Mouse (Mus musculus) MEL (cell line): Measurements from ENCODE around the gene Sgsm1. TPM values are rescaled to one million over a fixed set of nuclear protein-coding genes. Genes with fewer than 3 reads are reported as not detected.

ENCODE experiments used
- DNase-seq: peaks from one replicate; pipeline ENCODE4 v3.0.0; 2011; ENCODE audit warnings: low read depth, low spot score
- H3K27ac ChIP-seq: 2 replicates; pipeline ENCODE4 v1.5.1; 2012; ENCODE audit warnings: low read depth, mild to moderate bottlenecking, control low read depth, low read length, moderate library complexity; ENCODE audit not compliant: control insufficient read depth
- H3K27me3 ChIP-seq, 2 experiments: fragments of 150-350 bp in 1 of 2; sonication (generic) in 1 of 2; 2 replicates each; pipeline ENCODE4 v1.6.1; 2012; ENCODE audit warnings: low read length in 2 of 2, mild to moderate bottlenecking in 2 of 2, improper control_type of control experiment in 1 of 2, moderate library complexity in 1 of 2; ENCODE audit not compliant: insufficient read depth in 2 of 2, control insufficient read depth in 1 of 2
- H3K36me3 ChIP-seq, 2 experiments: 2 replicates each; pipeline ENCODE4 v1.6.1; 2012 to 2014; ENCODE audit warnings: low read length in 2 of 2, improper control_type of control experiment in 1 of 2, inconsistent platforms in 1 of 2, mild to moderate bottlenecking in 1 of 2; ENCODE audit not compliant: insufficient read depth in 2 of 2, control insufficient read depth in 1 of 2
- H3K4me1 ChIP-seq, 2 experiments: fragments of 150-350 bp in 1 of 2; sonication (generic) in 1 of 2; 2 replicates each; pipeline ENCODE4 v1.6.1; 2012; ENCODE audit warnings: low read length in 2 of 2, improper control_type of control experiment in 1 of 2, mild to moderate bottlenecking in 1 of 2; ENCODE audit not compliant: insufficient read depth in 2 of 2, control insufficient read depth in 1 of 2
- H3K4me3 ChIP-seq, 2 experiments: fragments of 150-350 bp in 1 of 2; sonication (generic) in 1 of 2; 2 replicates each; pipeline ENCODE4 v1.5.1; 2012; ENCODE audit warnings: low read depth in 2 of 2, low read length in 2 of 2, mild to moderate bottlenecking in 2 of 2, moderate library complexity in 2 of 2, control low read depth in 1 of 2, improper control_type of control experiment in 1 of 2; ENCODE audit not compliant: control insufficient read depth in 1 of 2, insufficient read depth in 1 of 2
- H3K79me2 ChIP-seq: 2 replicates; pipeline ENCODE4 v1.6.1; 2012; ENCODE audit warnings: mild to moderate bottlenecking, low read length, moderate library complexity; ENCODE audit not compliant: control insufficient read depth, poor library complexity, insufficient read depth
- H3K9ac ChIP-seq: 2 replicates; pipeline ENCODE4 v1.6.1; 2012; ENCODE audit warnings: low read depth, mild to moderate bottlenecking, control low read depth, low read length, moderate library complexity; ENCODE audit not compliant: control insufficient read depth, poor library complexity, severe bottlenecking
- H3K9me3 ChIP-seq: fragments of 150-350 bp; sonication (generic); replicated peaks from 2 replicates; pipeline ENCODE4 v1.6.1; 2012; ENCODE audit warnings: mild to moderate bottlenecking, low read length, improper control_type of control experiment, moderate library complexity; ENCODE audit not compliant: insufficient read depth
- BHLHE40 ChIP-seq: IDR thresholded peaks from 2 replicates; pipeline ENCODE4 v1.6.1; 2012; ENCODE audit warnings: low read depth, mild to moderate bottlenecking, inconsistent platforms, low read length, improper control_type of control experiment, borderline replicate concordance
- CHD1 ChIP-seq: IDR thresholded peaks from 2 replicates; pipeline ENCODE4 v1.6.1; 2012; ENCODE audit warnings: low read depth, mild to moderate bottlenecking, inconsistent platforms, low read length, improper control_type of control experiment
- CHD2 ChIP-seq: IDR thresholded peaks from 2 replicates; pipeline ENCODE4 v1.6.1; 2011; ENCODE audit warnings: low read length, improper control_type of control experiment
- CTCF ChIP-seq, 3 experiments: IDR thresholded peaks in 2 of 3; conservative IDR thresholded peaks in 1 of 3; 2 replicates each; pipeline ENCODE4 v1.5.1; 2011 to 2012; ENCODE audit warnings: low read length in 3 of 3, low read depth in 2 of 3, mild to moderate bottlenecking in 2 of 3, improper control_type of control experiment in 1 of 3, inconsistent platforms in 1 of 3, mixed read lengths in 1 of 3, moderate library complexity in 1 of 3; ENCODE audit not compliant: control insufficient read depth in 1 of 3, insufficient read depth in 1 of 3, poor library complexity in 1 of 3, severe bottlenecking in 1 of 3
- E2F4 ChIP-seq: IDR thresholded peaks from 2 replicates; pipeline ENCODE4 v1.6.1; 2011; ENCODE audit warnings: low read depth, low read length, improper control_type of control experiment, borderline replicate concordance
- ELF1 ChIP-seq: IDR thresholded peaks from 2 replicates; pipeline ENCODE4 v1.6.1; 2014; ENCODE audit warnings: low read depth, mild to moderate bottlenecking, inconsistent platforms, low read length, improper control_type of control experiment, moderate library complexity
- EP300 ChIP-seq, 2 experiments: IDR thresholded peaks; 2 replicates each; pipeline ENCODE4 v1.6.1; 2011; ENCODE audit warnings: improper control_type of control experiment in 2 of 2, low read length in 2 of 2, low read depth in 1 of 2, mild to moderate bottlenecking in 1 of 2
- HCFC1 ChIP-seq: IDR thresholded peaks from 2 replicates; pipeline ENCODE4 v1.6.1; 2012; ENCODE audit warnings: low read depth, mild to moderate bottlenecking, inconsistent platforms, low read length, improper control_type of control experiment, moderate library complexity
- JUND ChIP-seq: IDR thresholded peaks from 2 replicates; pipeline ENCODE4 v1.6.1; 2011; ENCODE audit warnings: low read depth, mild to moderate bottlenecking, improper control_type of control experiment, low read length
- MAZ ChIP-seq: IDR thresholded peaks from 2 replicates; pipeline ENCODE4 v1.6.1; 2012; ENCODE audit warnings: low read depth, mild to moderate bottlenecking, inconsistent platforms, low read length, improper control_type of control experiment
- MYB ChIP-seq: IDR thresholded peaks from 2 replicates; pipeline ENCODE4 v1.6.1; 2011; ENCODE audit warnings: mild to moderate bottlenecking, low read depth, low read length, improper control_type of control experiment
- NELFE ChIP-seq: IDR thresholded peaks from 2 replicates; pipeline ENCODE4 v1.6.1; 2011; ENCODE audit warnings: low read depth, low read length, improper control_type of control experiment
- POLR2AphosphoS2 ChIP-seq: IDR thresholded peaks from 2 replicates; pipeline ENCODE4 v1.6.1; 2011; ENCODE audit warnings: low read length, improper control_type of control experiment
- POLR2AphosphoS5 ChIP-seq: IDR thresholded peaks from 2 replicates; pipeline ENCODE4 v1.6.1; 2012; ENCODE audit warnings: low read depth, borderline replicate concordance, mild to moderate bottlenecking, inconsistent platforms, low read length, moderate library complexity, mixed read lengths
- RAD21 ChIP-seq: IDR thresholded peaks from 2 replicates; pipeline ENCODE4 v1.6.1; 2011; ENCODE audit warnings: mild to moderate bottlenecking, low read depth, low read length, improper control_type of control experiment
- RCOR1 ChIP-seq: IDR thresholded peaks from 2 replicates; pipeline ENCODE4 v1.6.1; 2012; ENCODE audit warnings: low read depth, mild to moderate bottlenecking, inconsistent platforms, low read length, improper control_type of control experiment
- SIN3A ChIP-seq: IDR thresholded peaks from 2 replicates; pipeline ENCODE4 v1.6.1; 2012; ENCODE audit warnings: low read length, improper control_type of control experiment, inconsistent platforms
- SMC3 ChIP-seq: IDR thresholded peaks from 2 replicates; pipeline ENCODE4 v1.6.1; 2011; ENCODE audit warnings: low read depth, low read length, improper control_type of control experiment
- TBP ChIP-seq: IDR thresholded peaks from 2 replicates; pipeline ENCODE4 v1.8.0; 2011; ENCODE audit warnings: low read depth, low read length, improper control_type of control experiment
- TCF12 ChIP-seq: IDR thresholded peaks from 2 replicates; pipeline ENCODE4 v1.6.1; 2014; ENCODE audit warnings: low read depth, mild to moderate bottlenecking, inconsistent platforms, low read length, improper control_type of control experiment, moderate library complexity
- UBTF ChIP-seq: IDR thresholded peaks from 2 replicates; pipeline ENCODE4 v1.6.1; 2012; ENCODE audit warnings: low read depth, mild to moderate bottlenecking, inconsistent platforms, low read length, improper control_type of control experiment, moderate library complexity, borderline replicate concordance; ENCODE audit not compliant: insufficient read depth
- USF1 ChIP-seq: IDR thresholded peaks from 2 replicates; pipeline ENCODE4 v1.6.1; 2014; ENCODE audit warnings: low read depth, mild to moderate bottlenecking, inconsistent platforms, low read length, improper control_type of control experiment, moderate library complexity
- ZKSCAN1 ChIP-seq: IDR thresholded peaks from 2 replicates; pipeline ENCODE4 v1.6.1; 2012; ENCODE audit warnings: low read depth, mild to moderate bottlenecking, inconsistent platforms, low read length, improper control_type of control experiment, moderate library complexity
- ZNF384 ChIP-seq: IDR thresholded peaks from 2 replicates; pipeline ENCODE4 v1.6.1; 2012; ENCODE audit warnings: low read depth, mild to moderate bottlenecking, inconsistent platforms, low read length, improper control_type of control experiment
- polyA plus RNA-seq, 2 experiments: library from polyadenylated mRNA; stranded (reverse) in 1 of 2; unstranded in 1 of 2; fragments of >175 nt in 1 of 2; fragments of >200 nt in 1 of 2; gene quantifications; 2 replicates each; pipeline versions ENCODE4 v1.2.1 to v1.2.4; 2012; ENCODE audit warnings: low replicate concordance in 2 of 2, low read depth in 1 of 2; ENCODE audit not compliant: insufficient read length in 2 of 2, insufficient read depth in 1 of 2, missing spikeins in 1 of 2
- total RNA-seq: library from RNA; depleted of rRNA; stranded (reverse); fragments of 300-350 nt; gene quantifications from 2 replicates; pipeline ENCODE4 v1.2.3, GENCODE M21; 2012; rRNA removed

The Sgsm1 gene
- total RNA-seq (not detected in 2 replicates), polyA plus RNA-seq (not detected)

DNA sequence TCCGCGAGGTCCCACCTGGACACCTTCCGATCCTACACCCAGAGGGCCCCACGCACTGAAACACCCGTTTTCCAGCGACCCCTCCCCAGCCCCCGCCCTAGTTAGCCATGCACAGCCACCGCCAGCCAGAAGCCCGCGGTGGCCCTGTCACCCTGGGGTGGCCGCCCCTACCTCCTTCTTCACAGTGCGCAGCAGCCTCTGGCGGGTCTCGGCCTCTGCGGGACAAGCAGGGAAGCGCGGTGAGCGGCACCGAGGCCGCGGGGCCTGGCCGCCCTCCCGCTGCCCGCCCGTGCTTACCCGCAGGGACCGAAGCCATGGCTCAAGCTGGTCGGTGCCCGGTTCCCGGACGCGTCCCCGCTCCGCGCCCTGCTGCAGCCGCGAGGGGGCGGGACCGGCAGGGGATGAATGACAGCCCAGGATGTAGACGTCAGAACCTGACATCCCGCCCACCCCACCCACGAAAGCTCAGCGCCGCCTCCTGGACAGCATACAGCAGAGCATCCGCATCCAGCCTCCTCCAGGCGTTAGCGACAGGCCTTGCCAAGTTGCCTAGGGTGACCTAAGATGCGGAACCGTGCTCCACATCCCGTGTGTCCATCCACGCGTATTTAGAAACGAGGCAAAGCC lies at the start of gene Sgsm1:
Gene Sgsm1, minus strand, starts transcription at position 410 of the 627 bp plus-strand sequence.
- Histone ChIP-seq H3K9me3 (no peaks in the 10 kb centered on the region), H3K4me3 (no peak within 1 kb of the TSS), H3K4me1 (no peaks in the 10 kb centered on the region)
- TF ChIP-seq RCOR1 (no peak), ELF1 (no peak), RAD21 (no peak), E2F4 (no peak), CHD1 (no peak), MAZ (no peak), HCFC1 (no peak), CTCF (IDR thresholded peaks at IDR 0.05 in 2 of 3, conservative IDR thresholded peaks at IDR 0.05 in 1 of 3; ENCODE audit: control insufficient read depth in 1 of 3, insufficient read depth in 1 of 3, low read depth in 2 of 3, low read length in 3 of 3, poor library complexity in 1 of 3, severe bottlenecking in 1 of 3) (no peak), POLR2AphosphoS5 (no peak)
- TF ChIP-seq, all 39 proteins: peak for 0
- Histone ChIP-seq H3K9ac (no peak within 1 kb of the TSS), H3K27ac (no peak within 1 kb of the TSS), H3K27me3 (no peaks in the 10 kb centered on the region), H3K79me2 (no peaks in the 10 kb centered on the region), H3K36me3 (no peaks in the 10 kb centered on the region)
- DNase-seq: no peak

- no peaks in the 10 kb centered on the region for H3K36me3 ChIP-seq
- no peaks in the 10 kb centered on the region for H3K27me3 ChIP-seq
- TF ChIP-seq ELF1 (no peak), TCF12 (no peak), JUND (no peak), MAZ (no peak), BHLHE40 (no peak), ZKSCAN1 (no peak), TBP (no peak)
- TF ChIP-seq, all 39 proteins: peak for 0
- no peak for DNase-seq
- Histone ChIP-seq H3K27ac (no peak overlapping the region), H3K4me3 (no peak overlapping the region), H3K79me2 (no peaks in the 10 kb centered on the region), H3K9ac (no peak overlapping the region), H3K4me1 (no peaks in the 10 kb centered on the region), H3K9me3 (no peaks in the 10 kb centered on the region)
These were observed 48.2 kb upstream of the Sgsm1 start for GRCm38 (mm10) chr5:113358833-113359232.

DNA sequence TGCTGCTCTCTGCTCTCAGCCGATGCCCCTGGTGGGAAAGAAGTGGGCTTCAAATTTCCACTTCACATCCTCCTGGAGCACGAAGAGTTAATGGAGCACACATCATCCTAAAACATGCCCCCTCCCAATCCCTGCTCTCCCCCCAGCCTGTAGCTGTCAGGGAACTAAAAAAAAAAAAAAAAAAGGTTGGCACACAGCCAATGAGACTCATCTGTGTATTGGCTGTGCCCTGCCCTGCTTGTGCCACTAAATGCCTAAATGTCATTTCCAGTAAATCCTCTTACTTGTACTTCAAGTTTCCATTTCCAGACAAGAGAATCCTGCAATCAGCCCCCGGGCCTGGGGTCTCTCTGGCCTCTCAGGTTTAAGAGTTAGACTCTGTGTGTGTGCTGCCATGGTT lies 47.1 kb upstream of the Sgsm1 start:
- TF ChIP-seq TBP: no peak
- no peak for TF ChIP-seq MYB
- TF ChIP-seq ZNF384: no peak
- no peak for TF ChIP-seq RCOR1
- no peak for TF ChIP-seq SMC3
- no peak for TF ChIP-seq POLR2AphosphoS5
- TF ChIP-seq SIN3A: no peak
- no peak for TF ChIP-seq USF1
- no peak for TF ChIP-seq CHD2
- TF ChIP-seq UBTF: no peak
- TF ChIP-seq EP300 (IDR thresholded peaks at IDR 0.05; ENCODE audit: low read depth in 1 of 2, low read length in 2 of 2): no peak
- TF ChIP-seq POLR2AphosphoS2: no peak
- TF ChIP-seq ZKSCAN1: no peak
- TF ChIP-seq NELFE: no peak
- no peak for TF ChIP-seq E2F4
- TF ChIP-seq CTCF (IDR thresholded peaks at IDR 0.05 in 2 of 3, conservative IDR thresholded peaks at IDR 0.05 in 1 of 3; ENCODE audit: control insufficient read depth in 1 of 3, insufficient read depth in 1 of 3, low read depth in 2 of 3, low read length in 3 of 3, poor library complexity in 1 of 3, severe bottlenecking in 1 of 3): no peak
- no peak for TF ChIP-seq TCF12
- DNase-seq: no peak
- H3K79me2 ChIP-seq: no peaks in the 10 kb centered on the region
- no peak overlapping the region for H3K4me3 ChIP-seq
- H3K36me3 ChIP-seq: no peaks in the 10 kb centered on the region
- H3K4me1 ChIP-seq: no peaks in the 10 kb centered on the region
- no peak overlapping the region for H3K27ac ChIP-seq
- H3K27me3 ChIP-seq: no peaks in the 10 kb centered on the region
- no peaks in the 10 kb centered on the region for H3K9me3 ChIP-seq
- H3K9ac ChIP-seq: no peak overlapping the region
